Mouse (Mus musculus) megakaryocyte, embryonic 14.5 days (primary cell): ENCODE results near the gene Vsig10.

Experiments
- FLI1 ChIP-seq: IDR thresholded peaks from 2 replicates; pipeline ENCODE4 v1.6.1; 2012; ENCODE audit warnings: low read length, inconsistent platforms, mixed read lengths
- GATA1 ChIP-seq: IDR thresholded peaks from 3 replicates; pipeline ENCODE4 v1.6.1; 2012; ENCODE audit warnings: mixed read lengths, low read length, inconsistent platforms, borderline replicate concordance

DNA sequence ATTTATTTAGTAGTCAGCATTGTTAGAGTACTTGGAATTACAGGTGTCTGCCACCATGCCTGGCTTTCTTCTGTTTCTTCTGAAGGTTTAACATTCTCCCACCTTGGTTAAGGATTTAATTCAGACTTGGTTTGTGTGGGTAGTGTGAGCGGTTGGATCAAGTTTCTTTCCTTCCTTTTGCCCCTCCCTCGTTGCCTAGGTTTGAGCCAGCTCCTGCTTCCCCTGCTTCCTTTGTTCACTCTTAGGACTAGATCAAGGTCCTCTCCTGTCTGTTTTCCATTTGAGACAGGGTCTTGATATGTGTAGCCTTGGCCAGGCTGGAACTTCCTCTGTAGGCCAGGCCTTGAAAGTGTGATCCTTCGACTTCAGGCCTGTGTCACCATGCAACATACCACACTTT, 27.4 kb downstream of the Vsig10 start:
- TF ChIP-seq GATA1 (no peak), FLI1 (no peak)
